ENCODE assay signal across 10 mouse cellular contexts in the genomic region with DNA sequence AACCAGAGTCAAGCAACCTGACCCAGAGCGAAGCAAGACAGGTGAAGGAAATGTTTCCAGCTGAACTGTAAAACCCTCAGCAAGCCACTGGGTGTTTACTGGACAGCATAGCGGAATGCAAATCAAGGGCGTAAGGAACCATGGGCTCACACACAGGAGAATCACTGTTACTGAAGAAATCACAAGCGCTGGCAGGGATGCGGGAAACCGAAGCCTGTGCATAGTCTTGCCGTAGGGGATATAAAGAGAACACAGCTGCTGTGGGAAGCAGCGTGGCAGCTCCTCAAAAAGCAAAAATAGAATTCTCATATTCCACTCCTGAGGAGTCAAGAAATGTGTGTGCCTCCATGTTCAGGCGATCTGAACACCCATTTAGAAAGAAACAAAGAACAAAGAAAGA. TPM values are rescaled to one million over a fixed set of nuclear protein-coding genes. Genes with fewer than 3 reads are reported as not detected.
A peak's percentile ranks its signal among the peaks of the same experiment; 100 is the strongest.
DNase-seq lines count a peak whose midpoint lies in the region; ATAC-seq and TF ChIP-seq lines count a peak whose summit lies in the region.
"Had no signal": no experiment of that assay in that cellular context is flagged by ENCODE, and none has a peak within 500 bp of the region (broad histone marks: within the 10 kb centered on the region; RNA-seq: fewer than 3 reads in every experiment).

No protein-coding gene starts in this region.

- H3K27me3 ChIP-seq in forebrain, embryonic 14.5 days (replicated peaks; ENCODE audit: control insufficient read depth, insufficient read depth, low read length): no peaks in the 10 kb centered on the region
- H3K27me3 ChIP-seq in forebrain, embryonic 10.5 days (ENCODE audit: poor library complexity, severe bottlenecking): no peaks in the 10 kb centered on the region
- no peaks in the 10 kb centered on the region for H3K27me3 ChIP-seq in thymus, adult 2 months (ENCODE audit: control insufficient read depth, insufficient read depth, low read length)
- H3K27me3 ChIP-seq in kidney, embryonic 15.5 days: no peaks in the 10 kb centered on the region
- no peaks in the 10 kb centered on the region for H3K27me3 ChIP-seq in heart, embryonic 12.5 days (replicated peaks)

- TF ChIP-seq POLR2A in thymus, adult 2 months (IDR thresholded peaks at IDR 0.05; ENCODE audit: control insufficient read depth, extremely low read depth, insufficient read depth, low read length, poor library complexity): no peak

- H3K9me3 ChIP-seq in forebrain, embryonic 14.5 days (replicated peaks; ENCODE audit: control insufficient read depth, low read length): no peaks in the 10 kb centered on the region
- H3K9me3 ChIP-seq in forebrain, embryonic 10.5 days: no peaks in the 10 kb centered on the region
- no peaks in the 10 kb centered on the region for H3K9me3 ChIP-seq in kidney, embryonic 15.5 days (replicated peaks)
- no peaks in the 10 kb centered on the region for H3K9me3 ChIP-seq in heart, embryonic 12.5 days (replicated peaks)
- H3K9me3 ChIP-seq: liver, embryonic 15.5 days had no signal

- no peak for TF ChIP-seq CTCF in gastrocnemius, adult 2 months (IDR thresholded peaks at IDR 0.05)
- no peak for TF ChIP-seq CTCF in thymus, adult 2 months (IDR thresholded peaks at IDR 0.05; ENCODE audit: borderline replicate concordance, control insufficient read depth, extremely low read depth, insufficient read depth, low read length, poor library complexity)

- H3K4me1 ChIP-seq in forebrain, embryonic 14.5 days (ENCODE audit: control insufficient read depth, insufficient read depth, low read length): peaks cover 4% of the 10 kb centered on the region; the same call in 1 of the 2 replicates
- peaks cover 14% of the 10 kb centered on the region for H3K4me1 ChIP-seq in forebrain, embryonic 10.5 days
- no peaks in the 10 kb centered on the region for H3K4me1 ChIP-seq in thymus, adult 2 months (replicated peaks; ENCODE audit: control insufficient read depth, insufficient read depth, low read length)
- H3K4me1 ChIP-seq in kidney, embryonic 15.5 days: no peaks in the 10 kb centered on the region
- H3K4me1 ChIP-seq in heart, embryonic 12.5 days (replicated peaks): peaks cover 3% of the 10 kb centered on the region; the same call in 1 of the 2 replicates
- H3K4me1 ChIP-seq: liver, embryonic 15.5 days had no signal

- H3K27ac ChIP-seq in forebrain, embryonic 14.5 days (ENCODE audit: low read depth, low read length): no peak overlapping the region
- no peak overlapping the region for H3K27ac ChIP-seq in forebrain, embryonic 10.5 days
- peak overlapping the region; percentile 60 for H3K27ac ChIP-seq in gastrocnemius, adult 2 months
- no peak overlapping the region for H3K27ac ChIP-seq in thymus, adult 2 months (ENCODE audit: control insufficient read depth, insufficient read depth, low read length)
- no peak overlapping the region for H3K27ac ChIP-seq in kidney, embryonic 15.5 days
- no peak overlapping the region for H3K27ac ChIP-seq in heart, embryonic 12.5 days (ENCODE audit: poor library complexity, severe bottlenecking)
- H3K27ac ChIP-seq: liver, embryonic 15.5 days had no signal

- intact Hi-C loops in gastrocnemius, adult 2 months (cut with DNase I): loop anchor here (2.0 kb wide), 1 partner anchor 56 kb away; the partner anchor contains the start of gene Sec62

- no peaks in the 10 kb centered on the region for H3K36me3 ChIP-seq in forebrain, embryonic 14.5 days (ENCODE audit: control insufficient read depth, insufficient read depth, low read length)
- no peaks in the 10 kb centered on the region for H3K36me3 ChIP-seq in forebrain, embryonic 10.5 days (replicated peaks)
- H3K36me3 ChIP-seq in thymus, adult 2 months (ENCODE audit: control insufficient read depth, insufficient read depth, low read length): no peaks in the 10 kb centered on the region
- no peaks in the 10 kb centered on the region for H3K36me3 ChIP-seq in kidney, embryonic 15.5 days
- no peaks in the 10 kb centered on the region for H3K36me3 ChIP-seq in heart, embryonic 12.5 days
- H3K36me3 ChIP-seq: liver, embryonic 15.5 days had no signal

- no peak overlapping the region for H3K9ac ChIP-seq in forebrain, embryonic 14.5 days (ENCODE audit: low read length)
- H3K9ac ChIP-seq in kidney, embryonic 15.5 days: no peak overlapping the region
- no peak overlapping the region for H3K9ac ChIP-seq in heart, embryonic 12.5 days
- H3K9ac ChIP-seq: liver, embryonic 15.5 days had no signal

- H3K4me2 ChIP-seq in forebrain, embryonic 14.5 days (ENCODE audit: low read length): no peak overlapping the region; the same call in 1 of the 2 replicates
- H3K4me2 ChIP-seq in kidney, embryonic 15.5 days: no peak overlapping the region
- no peak overlapping the region for H3K4me2 ChIP-seq in heart, embryonic 12.5 days
- H3K4me2 ChIP-seq: liver, embryonic 15.5 days had no signal

- no peak overlapping the region for H3K4me3 ChIP-seq in forebrain, embryonic 14.5 days (ENCODE audit: low read depth, low read length)
- H3K4me3 ChIP-seq in forebrain, embryonic 10.5 days: no peak overlapping the region
- H3K4me3 ChIP-seq in gastrocnemius, adult 2 months: peak overlapping the region; percentile 21; the same call in 1 of the 2 replicates
- H3K4me3 ChIP-seq in thymus, adult 2 months (ENCODE audit: control insufficient read depth, insufficient read depth, low read length): no peak overlapping the region
- H3K4me3 ChIP-seq in kidney, embryonic 15.5 days (replicated peaks): no peak overlapping the region
- no peak overlapping the region for H3K4me3 ChIP-seq in heart, embryonic 12.5 days
- H3K4me3 ChIP-seq: liver, embryonic 15.5 days had no signal

- 52% methylated on average over 9 of the region's 9 CpGs for WGBS in forebrain, embryonic 14.5 days
- 76% methylated on average over 9 of the region's 9 CpGs for WGBS in forebrain, embryonic 10.5 days
- 96% methylated on average over 9 of the region's 9 CpGs for WGBS in thymus, adult 2 months
- 83% methylated on average over 9 of the region's 9 CpGs for WGBS in kidney, embryonic 15.5 days
- WGBS in heart, embryonic 12.5 days: 82% methylated on average over 9 of the region's 9 CpGs

- peak; percentile 29 for DNase-seq in forebrain, embryonic 14.5 days (ENCODE audit: low spot score)
- DNase-seq in forebrain, embryonic 10.5 days (ENCODE audit: extremely low spot score, low spot score): no peak
- peak; percentile 81 for DNase-seq in gastrocnemius, adult 2 months
- peak; percentile 42 to 66 for DNase-seq in left cerebral cortex, adult 9 months (ENCODE audit: low spot score in 2 of 2)
- DNase-seq in right cerebral cortex, adult 2 months (ENCODE audit: low spot score in 2 of 2): peak; percentile 42 to 53
- no peak for DNase-seq in thymus, adult 2 months

- ATAC-seq in forebrain, embryonic 14.5 days: peak; percentile 40; the same call in 1 of the 2 replicates
- no peak for ATAC-seq in kidney, embryonic 15.5 days (replicated peaks; ENCODE audit: low FRiP score)
- no peak for ATAC-seq in heart, embryonic 12.5 days (ENCODE audit: insufficient number of reproducible peaks, low FRiP score)

RNA-seq across cellular contexts. Expression of gene Samd7, which starts 9.3 kb away (rescaled TPM):
- polyA plus RNA-seq in forebrain, embryonic 14.5 days (2014; fragmentation: Nextera tagmentation; extraction: Ambion mirVana): not detected in 2 replicates
- polyA plus RNA-seq in forebrain, embryonic 10.5 days (2016; fragmentation: Nextera tagmentation; extraction: Ambion mirVana): not detected in 2 replicates
- total RNA-seq in gastrocnemius, adult 2 months (2021): not detected
- not detected in 2 replicates for polyA plus RNA-seq in thymus, adult 2 months (2012; rRNA removed)
- not detected in 2 replicates for polyA plus RNA-seq in kidney, embryonic 15.5 days (2015; fragmentation: Nextera tagmentation; extraction: Ambion mirVana)
- not detected in 2 replicates for polyA plus RNA-seq in heart, embryonic 12.5 days (2016; fragmentation: Nextera tagmentation; extraction: Ambion mirVana)
- polyA plus RNA-seq: heart, embryonic 14.5 days had no signal

RNA-seq across cellular contexts. Expression of gene Lrrc31, which starts 37.2 kb away (rescaled TPM):
- not detected in 2 replicates for polyA plus RNA-seq in forebrain, embryonic 14.5 days (2014; fragmentation: Nextera tagmentation; extraction: Ambion mirVana)
- polyA plus RNA-seq in forebrain, embryonic 10.5 days (2016; fragmentation: Nextera tagmentation; extraction: Ambion mirVana): not detected in 2 replicates
- total RNA-seq in gastrocnemius, adult 2 months (2021): not detected
- 0.23 and 0.31 TPM in 2 replicates for polyA plus RNA-seq in thymus, adult 2 months (2012; rRNA removed)
- polyA plus RNA-seq in kidney, embryonic 15.5 days (2015; fragmentation: Nextera tagmentation; extraction: Ambion mirVana): 0.08 and 0.18 TPM in 2 replicates
- not detected in 2 replicates for polyA plus RNA-seq in heart, embryonic 12.5 days (2016; fragmentation: Nextera tagmentation; extraction: Ambion mirVana)
- polyA plus RNA-seq: heart, embryonic 14.5 days; liver, embryonic 15.5 days had no signal

RNA-seq across cellular contexts. Expression of gene Sec62, which starts 55.9 kb away (rescaled TPM):
- polyA plus RNA-seq in forebrain, embryonic 14.5 days (2014; fragmentation: Nextera tagmentation; extraction: Ambion mirVana): 76.8 and 84.0 TPM in 2 replicates
- polyA plus RNA-seq in forebrain, embryonic 10.5 days (2016; fragmentation: Nextera tagmentation; extraction: Ambion mirVana): 49.8 and 56.5 TPM in 2 replicates
- 10 to 100 TPM; 32.2 to 33.7 TPM for total RNA-seq in gastrocnemius, adult 2 months (2021)
- polyA plus RNA-seq in thymus, adult 2 months (2012; rRNA removed): 12.7 and 12.9 TPM in 2 replicates
- polyA plus RNA-seq in kidney, embryonic 15.5 days (2015; fragmentation: Nextera tagmentation; extraction: Ambion mirVana): 90.5 and 106 TPM in 2 replicates
- 76.7 and 78.7 TPM in 2 replicates for polyA plus RNA-seq in heart, embryonic 12.5 days (2016; fragmentation: Nextera tagmentation; extraction: Ambion mirVana)

Comparison
In these comparisons a context has a peak if more than half of its experiments do, and no peak if none do; other contexts are left out.
1. DNase-seq: peak in forebrain, embryonic 14.5 days (single experiment), gastrocnemius, adult 2 months (single experiment), left cerebral cortex, adult 9 months (2 of 2) and right cerebral cortex, adult 2 months (2 of 2); none in forebrain, embryonic 10.5 days (single experiment) and thymus, adult 2 months (single experiment).